Mouse (Mus musculus) limb, embryonic 13.5 days (tissue): ENCODE measurements around the gene Rcc1. TPM values are rescaled to one million over a fixed set of nuclear protein-coding genes. Genes with fewer than 3 reads are reported as not detected.

Source experiments
- ATAC-seq: fragments of 200-750 bp; cut with Nextera tagmentation; 2 replicates; pipeline ENCODE4 v1.8.0; 2017; ENCODE audit warnings: low read depth, moderate number of reproducible peaks, moderate TSS enrichment; ENCODE audit not compliant: low FRiP score
- H3K27ac ChIP-seq: fragments of 300-500 bp; sonication (generic); 2 replicates; pipeline ENCODE4 v1.5.1; 2015; ENCODE audit warnings: inconsistent platforms, mild to moderate bottlenecking, moderate library complexity
- H3K27me3 ChIP-seq: fragments of 300-500 bp; sonication (generic); 2 replicates; pipeline ENCODE4 v1.6.1; 2015; ENCODE audit warnings: mild to moderate bottlenecking, inconsistent platforms
- H3K36me3 ChIP-seq: fragments of 300-500 bp; sonication (generic); 2 replicates; pipeline ENCODE4 v1.6.1; 2015; ENCODE audit warnings: inconsistent platforms, mild to moderate bottlenecking, moderate library complexity
- H3K4me1 ChIP-seq: fragments of 300-500 bp; sonication (generic); 2 replicates; pipeline ENCODE4 v1.6.1; 2015; ENCODE audit warnings: inconsistent platforms
- H3K4me2 ChIP-seq: fragments of 300-500 bp; sonication (generic); replicated peaks from 2 replicates; pipeline ENCODE4 v1.6.1; 2015; ENCODE audit warnings: inconsistent platforms, mild to moderate bottlenecking, moderate library complexity
- H3K4me3 ChIP-seq: fragments of 300-500 bp; sonication (generic); 2 replicates; pipeline ENCODE4 v1.5.1; 2015; ENCODE audit warnings: moderate library complexity, mild to moderate bottlenecking, inconsistent platforms
- H3K9ac ChIP-seq: fragments of 300-500 bp; sonication (generic); 2 replicates; pipeline ENCODE4 v1.6.1; 2015; ENCODE audit warnings: mild to moderate bottlenecking, inconsistent platforms
- H3K9me3 ChIP-seq: fragments of 300-500 bp; sonication (generic); 2 replicates; pipeline ENCODE4 v1.6.1; 2016; ENCODE audit warnings: inconsistent platforms
- WGBS: fragments of 180-500 bp; shearing (Covaris S2); methylation state at CpG from one replicate; pipeline ENCODE4 v1.1.7; 2015; 5-methylcytosine and 5-hydroxymethylcytosine counted together
- polyA plus RNA-seq: library from polyadenylated mRNA; unstranded; fragments of >200 nt; fragmentation: Nextera tagmentation; extraction: Ambion mirVana; gene quantifications from 2 replicates; pipeline ENCODE4 v1.2.1, GENCODE M21; 2015

The Rcc1 gene
- polyA plus RNA-seq = 81.5 and 83.0 TPM in 2 replicates

- Histone ChIP-seq H3K4me1 (peaks cover 17% of the 10 kb centered on the region), H3K36me3 (peaks cover 42% of the 10 kb centered on the region), H3K4me3 (peak within 1 kb of the TSS; percentile 79), H3K4me2 (peak within 1 kb of the TSS; percentile 85), H3K9me3 (no peaks in the 10 kb centered on the region), H3K9ac (peak within 1 kb of the TSS; percentile 93), H3K27me3 (no peaks in the 10 kb centered on the region), H3K27ac (peak within 1 kb of the TSS; percentile 96)
- ATAC-seq = peak; percentile 95
- under 1% methylated on average over 31 of the region's 31 CpGs for WGBS
Observed at GRCm38 (mm10) chr4:132353481-132353885, at the start of gene Rcc1. TSS of gene Rcc1 (minus strand) at chr4:132353605.

GRCm38 (mm10) chr4:132401016-132401415 lies 47.6 kb upstream of the Rcc1 start:
- no peaks in the 10 kb centered on the region for H3K9me3 ChIP-seq
- WGBS = 90% methylated on average over 9 of the region's 9 CpGs
- H3K4me2 ChIP-seq = no peak overlapping the region
- no peaks in the 10 kb centered on the region for H3K27me3 ChIP-seq
- H3K27ac ChIP-seq = no peak overlapping the region
- H3K4me1 ChIP-seq = peaks cover 19% of the 10 kb centered on the region
- H3K4me3 ChIP-seq = no peak overlapping the region
- no peak overlapping the region for H3K9ac ChIP-seq
- no peak for ATAC-seq
- 0 out of 2 replicates have a peak, but pooled peaks cover 4% of the 10 kb centered on the region for H3K36me3 ChIP-seq

GRCm38 (mm10) chr4:132398863-132399262 lies 45.5 kb upstream of the Rcc1 start:
- Histone ChIP-seq H3K4me1 (peaks cover 19% of the 10 kb centered on the region), H3K4me3 (no peak overlapping the region), H3K9ac (no peak overlapping the region), H3K36me3 (no peaks in the 10 kb centered on the region), H3K27ac (peak overlapping the region; percentile 58; the same call in 1 of the 2 replicates), H3K4me2 (no peak overlapping the region), H3K9me3 (no peaks in the 10 kb centered on the region), H3K27me3 (no peaks in the 10 kb centered on the region)
- WGBS = 60% methylated on average over 5 of the region's 5 CpGs
- no peak for ATAC-seq

GRCm38 (mm10) chr4:132398045-132398774 lies 44.8 kb upstream of the Rcc1 start:
- Histone ChIP-seq H3K9me3 (no peaks in the 10 kb centered on the region), H3K4me1 (peaks cover 19% of the 10 kb centered on the region), H3K4me2 (peak overlapping the region; percentile 52), H3K4me3 (peak overlapping the region; percentile 27), H3K27me3 (no peaks in the 10 kb centered on the region), H3K36me3 (no peaks in the 10 kb centered on the region), H3K9ac (peak overlapping the region; percentile 50; the same call in 1 of the 2 replicates), H3K27ac (peak overlapping the region; percentile 45; the same call in 1 of the 2 replicates)
- WGBS = 37% methylated on average over 11 of the region's 11 CpGs
- peak; percentile 59; the same call in 1 of the 2 replicates for ATAC-seq

GRCm38 (mm10) chr4:132397120-132397519 lies 43.7 kb upstream of the Rcc1 start:
- no peak overlapping the region for H3K27ac ChIP-seq
- no peaks in the 10 kb centered on the region for H3K27me3 ChIP-seq
- H3K4me1 ChIP-seq = peaks cover 19% of the 10 kb centered on the region
- 0 out of 2 replicates have a peak overlapping the region, but pooled peaks have one; percentile 3 for H3K4me2 ChIP-seq
- H3K36me3 ChIP-seq = no peaks in the 10 kb centered on the region
- H3K9me3 ChIP-seq = no peaks in the 10 kb centered on the region
- WGBS = 86% methylated on average over 3 of the region's 3 CpGs
- no peak overlapping the region for H3K9ac ChIP-seq
- no peak for ATAC-seq
- H3K4me3 ChIP-seq = no peak overlapping the region

GRCm38 (mm10) chr4:132396251-132396650 lies 42.8 kb upstream of the Rcc1 start:
- peaks cover 19% of the 10 kb centered on the region for H3K4me1 ChIP-seq
- 92% methylated on average over 7 of the region's 7 CpGs for WGBS
- no peak overlapping the region for H3K27ac ChIP-seq
- H3K27me3 ChIP-seq = no peaks in the 10 kb centered on the region
- H3K4me3 ChIP-seq = no peak overlapping the region
- H3K9me3 ChIP-seq = no peaks in the 10 kb centered on the region
- no peaks in the 10 kb centered on the region for H3K36me3 ChIP-seq
- H3K4me2 ChIP-seq = no peak overlapping the region
- no peak overlapping the region for H3K9ac ChIP-seq
- no peak for ATAC-seq

GRCm38 (mm10) chr4:132391063-132391740 lies 37.8 kb upstream of the Rcc1 start:
- WGBS = 91% methylated on average over 8 of the region's 8 CpGs
- no peak overlapping the region for H3K9ac ChIP-seq
- no peaks in the 10 kb centered on the region for H3K27me3 ChIP-seq
- no peak overlapping the region for H3K4me2 ChIP-seq
- no peak overlapping the region for H3K27ac ChIP-seq
- no peak overlapping the region for H3K4me3 ChIP-seq
- ATAC-seq = no peak
- peaks cover 7% of the 10 kb centered on the region for H3K36me3 ChIP-seq
- no peaks in the 10 kb centered on the region for H3K4me1 ChIP-seq
- no peaks in the 10 kb centered on the region for H3K9me3 ChIP-seq

- Histone ChIP-seq H3K4me2 (no peak overlapping the region), H3K4me1 (no peaks in the 10 kb centered on the region), H3K27ac (no peak overlapping the region), H3K27me3 (no peaks in the 10 kb centered on the region), H3K36me3 (peaks cover 25% of the 10 kb centered on the region), H3K9me3 (no peaks in the 10 kb centered on the region), H3K4me3 (no peak overlapping the region), H3K9ac (no peak overlapping the region)
- 84% methylated on average over 4 of the region's 4 CpGs for WGBS
- ATAC-seq = no peak
Observed at GRCm38 (mm10) chr4:132389302-132389701, 35.9 kb upstream of the Rcc1 start.

GRCm38 (mm10) chr4:132387617-132388016 lies 34.2 kb upstream of the Rcc1 start:
- no peak overlapping the region for H3K4me3 ChIP-seq
- H3K4me1 ChIP-seq = no peaks in the 10 kb centered on the region
- H3K4me2 ChIP-seq = no peak overlapping the region
- 72% methylated on average over 5 of the region's 5 CpGs for WGBS
- H3K9ac ChIP-seq = no peak overlapping the region
- no peaks in the 10 kb centered on the region for H3K27me3 ChIP-seq
- no peaks in the 10 kb centered on the region for H3K9me3 ChIP-seq
- H3K36me3 ChIP-seq = peaks cover 37% of the 10 kb centered on the region
- no peak overlapping the region for H3K27ac ChIP-seq
- no peak for ATAC-seq

- no peak overlapping the region for H3K27ac ChIP-seq
Observed at GRCm38 (mm10) chr4:132386846-132387245, 33.4 kb upstream of the Rcc1 start.

GRCm38 (mm10) chr4:132385771-132386410 lies 32.5 kb upstream of the Rcc1 start:
- Histone ChIP-seq H3K36me3 (peaks cover 50% of the 10 kb centered on the region), H3K27ac (no peak overlapping the region), H3K9me3 (no peaks in the 10 kb centered on the region), H3K4me1 (no peaks in the 10 kb centered on the region), H3K4me3 (no peak overlapping the region), H3K9ac (no peak overlapping the region), H3K4me2 (no peak overlapping the region), H3K27me3 (no peaks in the 10 kb centered on the region)
- WGBS = 86% methylated on average over 8 of the region's 8 CpGs
- ATAC-seq = no peak

More at GRCm38 (mm10) chr4:132386846-132387245, 33.4 kb upstream of the Rcc1 start:
- H3K9me3 ChIP-seq = no peaks in the 10 kb centered on the region
- peaks cover 42% of the 10 kb centered on the region for H3K36me3 ChIP-seq
- H3K4me3 ChIP-seq = no peak overlapping the region
- ATAC-seq = no peak
- H3K4me1 ChIP-seq = no peaks in the 10 kb centered on the region
- H3K4me2 ChIP-seq = no peak overlapping the region
- 86% methylated on average over 7 of the region's 7 CpGs for whole genome bisulfite sequencing
- H3K27me3 ChIP-seq = no peaks in the 10 kb centered on the region
- no peak overlapping the region for H3K9ac ChIP-seq

- Histone ChIP-seq H3K4me3 (no peak overlapping the region), H3K27me3 (no peaks in the 10 kb centered on the region), H3K9ac (no peak overlapping the region), H3K4me1 (no peaks in the 10 kb centered on the region), H3K4me2 (no peak overlapping the region), H3K27ac (no peak overlapping the region), H3K9me3 (no peaks in the 10 kb centered on the region), H3K36me3 (peaks cover 57% of the 10 kb centered on the region)
- ATAC-seq = no peak
- WGBS = 84% methylated on average over 3 of the region's 3 CpGs
Observed at GRCm38 (mm10) chr4:132383455-132383854, 30.1 kb upstream of the Rcc1 start.
